Mouse (Mus musculus) stomach, embryonic 15.5 days (tissue): ENCODE results near the gene Sox6. TPM values are rescaled to one million over a fixed set of nuclear protein-coding genes. Genes with fewer than 3 reads are reported as not detected.

Experiments used
- ATAC-seq: fragments of 200-750 bp; cut with Nextera tagmentation; 2 replicates; pipeline ENCODE4 v1.8.0; 2017; ENCODE audit warnings: low read depth, moderate number of reproducible peaks, moderate TSS enrichment; ENCODE audit not compliant: insufficient read depth, low FRiP score
- H3K27ac ChIP-seq: fragments of 300-500 bp; sonication (generic); 2 replicates; pipeline ENCODE4 v1.5.1; 2015; ENCODE audit warnings: mild to moderate bottlenecking, inconsistent platforms
- H3K27me3 ChIP-seq: fragments of 300-500 bp; sonication (generic); replicated peaks from 2 replicates; pipeline ENCODE4 v1.6.1; 2015; ENCODE audit warnings: inconsistent platforms
- H3K36me3 ChIP-seq: fragments of 300-500 bp; sonication (generic); 2 replicates; pipeline ENCODE4 v1.6.1; 2015; ENCODE audit warnings: inconsistent platforms
- H3K4me1 ChIP-seq: fragments of 300-500 bp; sonication (generic); 2 replicates; pipeline ENCODE4 v1.6.1; 2015; ENCODE audit warnings: inconsistent platforms
- H3K4me2 ChIP-seq: fragments of 300-500 bp; sonication (generic); 2 replicates; pipeline ENCODE4 v1.6.1; 2015; ENCODE audit warnings: mild to moderate bottlenecking, inconsistent platforms
- H3K4me3 ChIP-seq: fragments of 300-500 bp; sonication (generic); replicated peaks from 2 replicates; pipeline ENCODE4 v1.5.1; 2015; ENCODE audit warnings: inconsistent platforms
- H3K9ac ChIP-seq: fragments of 300-500 bp; sonication (generic); 2 replicates; pipeline ENCODE4 v1.6.1; 2015; ENCODE audit warnings: inconsistent platforms
- H3K9me3 ChIP-seq: fragments of 300-500 bp; sonication (generic); 2 replicates; pipeline ENCODE4 v1.6.1; 2016; ENCODE audit warnings: inconsistent platforms
- WGBS: fragments of 180-500 bp; shearing (Covaris S2); methylation state at CpG from one replicate; pipeline ENCODE4 v1.1.7; 2015; 5-methylcytosine and 5-hydroxymethylcytosine counted together
- polyA plus RNA-seq: library from polyadenylated mRNA; unstranded; fragments of >200 nt; fragmentation: Nextera tagmentation; extraction: Ambion mirVana; gene quantifications from 2 replicates; pipeline ENCODE4 v1.2.1, GENCODE M21; 2015

The Sox6 gene
- polyA plus RNA-seq, 1 experiment from 2014 or later = 42.4 TPM

GRCm38 (mm10) chr7:115755272-115755671, 283.3 kb downstream of the Sox6 start:
- no peak overlapping the region for H3K4me3 ChIP-seq
- H3K36me3 ChIP-seq = no peaks in the 10 kb centered on the region
- H3K4me1 ChIP-seq = 0 out of 2 replicates have a peak, but pooled peaks cover 6% of the 10 kb centered on the region
- no peak overlapping the region for H3K4me2 ChIP-seq
- ATAC-seq = no peak
- no peak overlapping the region for H3K9ac ChIP-seq
- H3K27me3 ChIP-seq = no peaks in the 10 kb centered on the region
- 61% methylated on average over 4 of the region's 4 CpGs for WGBS
- H3K9me3 ChIP-seq = no peaks in the 10 kb centered on the region
- no peak overlapping the region for H3K27ac ChIP-seq

- H3K27me3 ChIP-seq = no peaks in the 10 kb centered on the region
- H3K9ac ChIP-seq = no peak overlapping the region
- H3K36me3 ChIP-seq = no peaks in the 10 kb centered on the region
- 84% methylated on average over 7 of the region's 7 CpGs for whole genome bisulfite sequencing
- 0 out of 2 replicates have a peak, but pooled peaks cover 6% of the 10 kb centered on the region for H3K4me1 ChIP-seq
- H3K27ac ChIP-seq = no peak overlapping the region
- no peak for ATAC-seq
- no peak overlapping the region for H3K4me3 ChIP-seq
- H3K9me3 ChIP-seq = no peaks in the 10 kb centered on the region
- H3K4me2 ChIP-seq = no peak overlapping the region
Measured at GRCm38 (mm10) chr7:115754216-115754615, 284.4 kb downstream of the Sox6 start.

- H3K9me3 ChIP-seq = no peaks in the 10 kb centered on the region
- no peak overlapping the region for H3K4me3 ChIP-seq
- WGBS = 32% methylated on average over 5 of the region's 5 CpGs
Measured at GRCm38 (mm10) chr7:115752121-115752634, 286.4 kb downstream of the Sox6 start.

GRCm38 (mm10) chr7:115751083-115751482, 287.5 kb downstream of the Sox6 start:
- Histone ChIP-seq H3K27me3 (no peaks in the 10 kb centered on the region), H3K27ac (no peak overlapping the region), H3K9me3 (no peaks in the 10 kb centered on the region), H3K4me2 (no peak overlapping the region), H3K4me1 (0 out of 2 replicates have a peak, but pooled peaks cover 9% of the 10 kb centered on the region), H3K36me3 (no peaks in the 10 kb centered on the region), H3K4me3 (no peak overlapping the region), H3K9ac (no peak overlapping the region)
- ATAC-seq = no peak
- WGBS = 41% methylated on average over 3 of the region's 3 CpGs

More at GRCm38 (mm10) chr7:115752121-115752634, 286.4 kb downstream of the Sox6 start:
- Histone ChIP-seq H3K4me2 (no peak overlapping the region), H3K36me3 (no peaks in the 10 kb centered on the region), H3K27me3 (no peaks in the 10 kb centered on the region), H3K4me1 (0 out of 2 replicates have a peak, but pooled peaks cover 9% of the 10 kb centered on the region), H3K9ac (no peak overlapping the region), H3K27ac (no peak overlapping the region)
- ATAC-seq = no peak

- no peak overlapping the region for H3K27ac ChIP-seq
- 0 out of 2 replicates have a peak, but pooled peaks cover 9% of the 10 kb centered on the region for H3K4me1 ChIP-seq
- H3K9me3 ChIP-seq = no peaks in the 10 kb centered on the region
- no peaks in the 10 kb centered on the region for H3K27me3 ChIP-seq
- 50% methylated on average over 8 of the region's 8 CpGs for WGBS
- no peak overlapping the region for H3K9ac ChIP-seq
- H3K4me2 ChIP-seq = no peak overlapping the region
- no peak for ATAC-seq
- no peak overlapping the region for H3K4me3 ChIP-seq
- no peaks in the 10 kb centered on the region for H3K36me3 ChIP-seq
Measured at GRCm38 (mm10) chr7:115750275-115750825, 288.2 kb downstream of the Sox6 start.

- Histone ChIP-seq H3K4me1 (0 out of 2 replicates have a peak, but pooled peaks cover 9% of the 10 kb centered on the region), H3K27me3 (no peaks in the 10 kb centered on the region), H3K4me2 (no peak overlapping the region), H3K9me3 (no peaks in the 10 kb centered on the region), H3K4me3 (no peak overlapping the region), H3K36me3 (no peaks in the 10 kb centered on the region), H3K27ac (no peak overlapping the region), H3K9ac (no peak overlapping the region)
- 55% methylated on average over 7 of the region's 7 CpGs for WGBS
- no peak for ATAC-seq
Measured at GRCm38 (mm10) chr7:115747541-115747940, 291.1 kb downstream of the Sox6 start.

GRCm38 (mm10) chr7:115745672-115746253, 292.8 kb downstream of the Sox6 start:
- Histone ChIP-seq H3K36me3 (no peaks in the 10 kb centered on the region), H3K4me1 (0 out of 2 replicates have a peak, but pooled peaks cover 6% of the 10 kb centered on the region), H3K9ac (no peak overlapping the region), H3K9me3 (no peaks in the 10 kb centered on the region), H3K4me2 (no peak overlapping the region), H3K27me3 (no peaks in the 10 kb centered on the region), H3K27ac (no peak overlapping the region), H3K4me3 (no peak overlapping the region)
- WGBS = 76% methylated on average over 4 of the region's 4 CpGs
- ATAC-seq = no peak

GRCm38 (mm10) chr7:115734137-115734536, 304.5 kb downstream of the Sox6 start:
- Histone ChIP-seq H3K36me3 (no peaks in the 10 kb centered on the region), H3K9me3 (no peaks in the 10 kb centered on the region), H3K27me3 (no peaks in the 10 kb centered on the region), H3K4me2 (no peak overlapping the region), H3K9ac (no peak overlapping the region), H3K27ac (no peak overlapping the region), H3K4me1 (no peaks in the 10 kb centered on the region), H3K4me3 (no peak overlapping the region)
- ATAC-seq = no peak
- WGBS = 57% methylated on average over 7 of the region's 7 CpGs

- H3K27me3 ChIP-seq = no peaks in the 10 kb centered on the region
Measured at GRCm38 (mm10) chr7:115732824-115733223, 305.8 kb downstream of the Sox6 start.

GRCm38 (mm10) chr7:115726776-115727175, 311.8 kb downstream of the Sox6 start:
- ATAC-seq = no peak
- WGBS = 82% methylated on average over 2 of the region's 2 CpGs
- no peak overlapping the region for H3K4me2 ChIP-seq
- H3K4me3 ChIP-seq = no peak overlapping the region
- H3K9me3 ChIP-seq = no peaks in the 10 kb centered on the region
- H3K36me3 ChIP-seq = no peaks in the 10 kb centered on the region
- H3K27ac ChIP-seq = no peak overlapping the region
- H3K9ac ChIP-seq = no peak overlapping the region
- H3K27me3 ChIP-seq = no peaks in the 10 kb centered on the region
- H3K4me1 ChIP-seq = peaks cover 3% of the 10 kb centered on the region; the same call in 1 of the 2 replicates

More at GRCm38 (mm10) chr7:115732824-115733223, 305.8 kb downstream of the Sox6 start:
- H3K27ac ChIP-seq = no peak overlapping the region
- ATAC-seq = no peak
- no peak overlapping the region for H3K9ac ChIP-seq
- H3K4me2 ChIP-seq = no peak overlapping the region
- H3K36me3 ChIP-seq = no peaks in the 10 kb centered on the region
- no peaks in the 10 kb centered on the region for H3K9me3 ChIP-seq
- 74% methylated on average over 1 of the region's 1 CpGs for WGBS
- H3K4me3 ChIP-seq = no peak overlapping the region
- H3K4me1 ChIP-seq = no peaks in the 10 kb centered on the region

GRCm38 (mm10) chr7:115724404-115724803, 314.2 kb downstream of the Sox6 start:
- ATAC-seq = no peak
- 86% methylated on average over 2 of the region's 2 CpGs for WGBS
- Histone ChIP-seq H3K4me2 (no peak overlapping the region), H3K4me1 (peaks cover 5% of the 10 kb centered on the region; the same call in 1 of the 2 replicates), H3K27me3 (no peaks in the 10 kb centered on the region), H3K9me3 (no peaks in the 10 kb centered on the region), H3K36me3 (no peaks in the 10 kb centered on the region), H3K9ac (no peak overlapping the region), H3K4me3 (no peak overlapping the region), H3K27ac (no peak overlapping the region)
